Mouse (Mus musculus) layer of hippocampus, adult 9-11 months (tissue): Measurements from ENCODE around the gene Capn10.

ENCODE experiments used
- DNase-seq: peaks from one replicate; pipeline ENCODE4 v3.0.0; 2022

The Capn10 gene

DNA sequence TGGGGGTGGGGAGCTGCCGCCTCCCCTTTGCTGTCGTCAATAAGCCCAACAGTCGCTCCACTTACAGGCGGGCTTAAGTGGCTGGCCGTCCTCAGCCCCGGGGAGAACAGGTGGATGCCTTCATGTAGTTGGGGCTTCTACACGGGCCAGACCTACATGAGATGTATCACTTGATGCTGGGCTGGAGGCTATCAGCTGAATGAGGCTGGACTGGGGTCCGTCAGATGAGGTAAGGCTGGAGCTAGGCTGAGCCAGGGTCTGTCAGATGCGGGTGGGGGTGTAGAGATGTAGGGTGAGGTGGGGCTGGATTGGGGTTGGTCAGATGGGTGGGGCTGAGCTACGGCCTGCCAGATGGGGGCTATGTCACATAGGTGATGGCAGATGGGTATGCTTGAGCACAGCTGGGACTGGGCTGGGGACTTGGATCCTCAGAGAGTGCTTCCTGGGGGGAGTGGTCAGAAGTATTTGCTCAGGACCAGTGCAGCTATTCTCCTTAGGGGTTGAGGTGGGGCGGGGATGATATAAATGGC, 45.0 kb downstream of the Capn10 start:
- DNase-seq, result no peak

DNA sequence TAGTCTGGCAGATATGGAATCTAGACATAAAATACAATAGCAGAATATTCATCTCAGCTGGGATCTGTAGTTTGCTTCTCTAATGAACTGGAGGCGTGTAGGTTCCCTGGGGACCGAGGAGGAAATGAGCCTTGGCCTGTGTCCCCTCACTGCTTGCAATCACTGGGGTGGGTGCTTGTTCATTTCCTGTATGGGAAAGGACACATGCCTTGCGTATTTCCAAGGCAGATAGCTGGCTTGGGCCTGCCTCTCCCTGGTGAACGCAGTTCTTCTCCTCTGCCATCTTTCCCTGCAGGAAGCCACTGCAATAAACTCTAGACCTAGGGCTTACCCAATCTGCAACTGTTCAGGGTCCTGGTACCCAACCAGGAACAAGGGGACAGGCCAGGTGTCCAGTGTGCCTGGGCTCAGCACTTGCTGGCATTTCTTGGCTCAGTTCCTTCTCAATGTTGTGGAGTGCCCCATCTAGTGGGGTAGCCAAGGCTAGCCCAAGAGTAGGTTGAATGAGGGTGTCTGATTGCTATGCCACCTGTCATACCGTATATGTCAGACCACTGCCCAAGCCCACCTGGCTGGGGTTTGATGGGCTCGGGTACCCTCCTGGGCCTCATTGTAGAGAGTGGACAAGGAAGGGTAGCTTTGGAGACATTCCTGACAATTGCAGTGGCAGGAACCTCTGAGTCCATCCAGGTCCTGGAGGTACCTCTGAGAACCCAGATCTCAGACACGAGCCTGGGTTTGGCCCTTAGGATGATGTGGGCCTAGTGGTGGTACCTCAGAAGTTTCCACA, 47.1 kb downstream of the Capn10 start:
- DNase-seq, result no peak

DNA sequence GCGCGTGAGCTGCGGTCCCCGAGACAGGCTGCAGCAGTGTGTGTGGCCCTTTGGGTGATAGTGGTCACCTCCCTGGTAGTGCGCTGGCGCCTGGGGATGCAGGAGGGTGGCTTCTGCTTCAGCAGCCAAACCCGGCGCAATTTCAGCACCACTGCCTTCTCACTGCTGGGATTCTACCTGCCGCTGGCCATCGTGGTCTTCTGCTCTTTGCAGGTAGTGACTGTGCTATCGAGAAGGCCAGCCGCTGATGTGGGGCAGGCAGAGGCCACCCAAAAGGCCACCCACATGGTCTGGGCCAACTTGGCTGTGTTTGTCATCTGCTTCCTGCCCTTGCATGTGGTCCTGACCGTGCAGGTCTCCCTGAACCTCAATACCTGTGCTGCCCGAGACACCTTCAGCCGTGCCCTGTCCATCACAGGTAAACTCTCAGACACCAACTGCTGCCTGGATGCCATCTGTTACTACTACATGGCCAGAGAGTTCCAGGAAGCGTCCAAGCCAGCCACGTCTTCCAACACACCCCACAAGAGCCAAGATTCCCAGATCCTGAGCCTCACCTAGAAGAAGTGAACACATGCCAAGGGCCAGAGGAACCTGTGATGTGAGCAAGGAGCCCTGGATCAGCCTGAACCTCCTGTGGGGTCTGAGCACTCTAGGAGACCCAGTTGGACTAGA, 48.9 kb downstream of the Capn10 start:
- DNase-seq, result no peak

DNA sequence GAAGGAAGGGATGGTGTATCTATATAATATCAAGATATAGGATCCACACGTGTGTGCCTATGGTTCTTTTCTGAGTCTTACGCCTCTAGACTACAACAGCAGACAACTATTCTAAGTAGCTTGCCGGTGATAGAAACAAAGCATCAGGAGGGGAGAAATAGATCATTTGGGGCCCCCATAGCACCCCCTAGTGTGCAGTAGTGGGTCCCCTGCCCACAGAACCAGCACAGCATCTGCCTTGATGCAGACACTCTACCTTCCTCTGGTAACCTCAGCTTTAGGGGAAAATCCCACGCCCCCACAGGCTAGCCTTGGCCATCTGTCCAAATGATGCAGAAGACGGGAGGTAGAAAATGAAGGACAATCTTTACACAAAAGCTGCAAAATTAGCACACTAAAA, 50.8 kb downstream of the Capn10 start:
- no peak for DNase-seq

DNA sequence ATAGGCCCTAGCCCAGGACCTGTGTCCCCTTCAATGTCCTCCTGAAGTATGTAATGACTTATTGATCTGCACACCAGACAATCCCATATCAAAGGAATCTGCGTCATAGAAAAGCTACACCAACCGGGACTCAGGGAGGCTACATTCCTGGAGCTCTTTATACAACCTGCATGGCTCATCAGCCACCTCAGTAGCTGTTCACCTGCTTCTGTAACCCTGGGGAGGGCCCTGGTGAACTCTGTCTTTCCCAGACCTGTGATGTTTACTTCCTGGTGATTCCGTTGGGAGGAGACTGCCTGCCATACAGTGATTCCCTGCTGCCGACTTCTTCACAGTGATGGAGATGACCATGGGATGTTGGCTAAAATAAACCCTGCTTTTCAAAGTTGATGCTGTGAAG, 54.7 kb downstream of the Capn10 start:
- no peak for DNase-seq

DNA sequence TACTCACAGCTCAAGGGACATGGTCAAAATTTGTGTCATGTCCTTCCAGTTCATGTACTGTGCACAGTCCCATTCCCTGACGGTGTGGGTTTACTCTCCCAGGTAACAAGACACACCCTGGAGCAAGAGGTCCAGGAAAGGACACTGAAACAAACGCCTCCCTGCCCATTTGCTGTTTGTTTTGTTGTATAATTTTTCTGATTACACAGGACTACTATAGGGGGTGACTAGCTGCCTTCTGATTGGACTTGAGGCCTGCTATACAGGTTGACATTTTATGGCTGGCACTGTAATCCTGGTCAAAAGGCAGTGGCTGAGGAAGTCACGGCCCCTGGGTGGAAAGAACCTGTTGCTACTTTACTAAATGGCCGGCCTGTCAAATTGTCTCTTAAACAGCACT, 55.7 kb downstream of the Capn10 start:
- no peak for DNase-seq

DNA sequence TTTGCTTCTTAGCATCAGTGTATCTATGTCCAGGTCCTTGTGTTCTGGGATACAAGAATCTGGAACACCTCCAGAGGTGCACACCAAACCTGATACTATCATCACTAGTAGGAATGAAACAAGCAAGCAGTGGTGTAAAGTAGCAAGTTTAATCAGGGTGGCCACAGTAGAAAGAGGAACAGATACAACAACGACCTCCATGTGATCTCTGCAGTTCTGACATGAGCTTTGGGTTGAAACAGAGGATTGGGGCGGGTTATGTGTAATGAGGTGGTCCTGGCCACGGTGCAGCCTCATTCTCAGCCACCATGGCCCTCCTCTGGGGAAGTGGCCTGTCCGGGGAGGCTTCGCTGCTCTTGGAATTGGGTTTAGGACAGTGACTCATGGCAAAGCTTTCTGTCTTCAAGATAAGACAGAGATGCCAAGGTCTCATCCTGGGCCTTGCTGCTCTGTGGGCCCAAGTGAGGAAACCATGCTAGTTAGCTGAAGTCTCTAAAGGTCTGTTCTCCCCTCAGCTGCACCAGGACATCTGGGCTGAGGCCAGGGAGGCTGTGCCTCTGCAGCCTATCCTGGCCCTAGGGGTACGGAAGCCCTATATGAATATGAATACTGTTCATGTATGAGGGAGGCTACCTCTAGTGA, 58.2 kb downstream of the Capn10 start:
- DNase-seq, result no peak

DNA sequence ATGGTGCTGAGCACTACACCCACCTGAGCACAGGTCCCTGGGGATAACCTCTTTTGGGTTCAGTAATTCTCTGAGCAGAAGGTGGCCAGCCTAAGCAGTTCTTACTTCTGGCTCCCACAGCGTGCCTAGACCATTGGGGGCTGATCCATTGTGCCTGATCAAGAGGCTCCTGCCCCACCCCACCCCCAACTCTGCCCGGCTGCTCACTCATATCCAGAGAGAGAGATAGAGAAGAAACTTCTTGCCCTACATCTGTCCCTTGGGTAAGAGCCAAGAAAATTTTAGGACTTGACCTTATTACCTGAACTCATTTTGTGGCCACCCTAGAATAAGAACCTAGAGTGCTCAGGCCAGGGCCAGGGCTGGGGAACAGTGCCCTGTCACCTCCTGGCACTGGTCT, 58.7 kb downstream of the Capn10 start:
- DNase-seq, result no peak
